Mouse (Mus musculus): ENCODE results near the gene Tmem251.
A peak's percentile ranks its signal among the peaks of the same experiment; 100 is the strongest.

Tmem251 gene

GRCm38 (mm10) chr12:102710851-102711375 lies 32.6 kb upstream of the Tmem251 start:
- ATAC-seq (ENCODE audit: low TSS enrichment): no peak

GRCm38 (mm10) chr12:102713153-102713865 lies 30.3 kb upstream of the Tmem251 start:
- no peak for ATAC-seq (ENCODE audit: low TSS enrichment)

GRCm38 (mm10) chr12:102714116-102714515 lies 29.4 kb upstream of the Tmem251 start:
- ATAC-seq (ENCODE audit: low TSS enrichment): no peak

DNA sequence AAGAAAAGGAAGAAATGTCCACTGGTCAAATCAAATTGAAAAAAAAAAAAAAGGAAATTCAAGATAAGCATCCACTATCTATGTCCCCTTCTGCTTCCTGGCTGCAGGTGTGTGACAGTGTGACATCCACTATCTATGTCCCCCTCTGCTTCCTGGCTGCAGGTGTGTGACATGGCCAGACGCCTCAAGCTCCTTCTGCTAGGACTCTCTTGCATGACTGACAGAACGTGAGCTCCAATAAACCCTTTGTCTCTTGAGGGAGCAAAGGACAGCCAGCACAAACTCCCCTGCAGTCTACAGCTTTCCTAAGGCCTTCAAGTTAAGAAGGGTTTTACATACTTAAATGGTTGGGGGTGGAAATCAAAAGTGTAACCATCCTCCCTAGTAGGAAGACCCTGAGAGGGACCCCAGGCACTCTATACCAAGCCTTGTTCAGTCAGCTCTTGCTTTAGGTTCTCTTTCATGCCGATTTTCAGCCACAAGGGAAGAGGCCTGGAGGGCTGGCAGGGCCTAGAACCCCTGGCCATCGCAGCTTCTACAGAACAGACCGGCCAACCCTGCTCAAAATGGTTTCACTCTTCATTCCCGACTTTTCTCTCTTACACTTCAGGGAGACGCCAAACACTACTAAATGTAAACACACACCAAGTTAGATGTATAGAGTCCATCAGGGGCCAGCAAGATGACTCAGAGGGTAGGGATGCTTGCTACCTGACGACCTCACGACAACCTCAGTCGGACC lies 28.7 kb upstream of the Tmem251 start:
- ATAC-seq (ENCODE audit: low TSS enrichment): no peak

DNA sequence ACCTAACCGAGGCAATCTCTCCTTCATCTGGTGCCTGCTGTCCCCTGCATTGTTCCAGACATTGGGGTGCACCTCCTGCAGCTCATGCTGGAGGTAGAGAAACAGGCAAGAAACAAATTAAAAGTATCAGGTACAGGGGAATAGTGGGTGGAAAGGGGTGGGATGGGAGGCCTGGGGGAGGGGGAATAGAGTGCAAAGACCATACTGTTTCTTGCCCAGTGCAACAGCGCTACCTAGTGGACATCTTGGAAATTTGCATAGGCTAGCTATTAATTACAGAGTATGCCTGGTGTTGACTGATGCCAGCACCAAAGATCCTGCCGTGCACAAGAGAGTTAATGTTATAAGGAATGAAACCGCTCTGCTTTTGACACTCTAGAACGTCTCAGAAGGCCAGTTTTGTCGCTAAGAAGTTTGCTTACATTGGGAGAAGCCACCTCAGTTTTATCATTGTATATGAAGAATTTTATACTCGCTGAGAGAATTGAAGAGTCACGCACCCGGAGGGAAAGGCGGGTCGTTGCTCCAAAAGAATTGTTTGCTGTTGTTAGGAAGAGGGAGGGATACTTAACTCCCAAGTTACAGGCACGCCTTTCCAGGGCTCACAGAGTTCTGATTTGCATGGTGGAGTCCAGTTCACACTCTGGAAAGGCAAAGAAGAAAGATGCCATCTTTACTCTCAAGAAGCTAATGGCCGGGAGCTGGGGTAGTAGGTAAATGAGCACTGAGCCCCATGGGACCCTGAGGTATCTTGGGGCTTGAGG lies 23.8 kb upstream of the Tmem251 start:
- ATAC-seq (ENCODE audit: low TSS enrichment): peak; percentile 47

DNA sequence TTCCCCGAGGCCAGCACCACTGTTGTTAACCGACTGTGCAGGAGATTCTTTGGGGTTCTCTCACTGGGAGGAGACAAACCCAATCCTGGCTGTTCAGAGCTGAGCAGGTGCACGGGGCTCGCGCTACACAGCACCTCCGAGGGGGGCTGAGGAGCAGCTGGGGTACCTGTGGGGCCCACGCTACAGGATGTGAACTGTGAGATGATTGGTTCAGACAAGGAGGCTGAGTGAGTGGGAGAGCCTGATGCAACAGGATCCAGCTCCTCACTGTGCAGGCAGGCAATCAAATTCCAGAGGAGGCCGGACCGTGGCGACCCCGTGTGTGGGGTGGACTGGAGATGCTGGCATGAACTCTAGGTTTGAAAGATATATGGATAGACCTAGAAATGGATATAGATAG lies 21.1 kb upstream of the Tmem251 start:
- peak; percentile 13; the same call in 1 of the 2 replicates for ATAC-seq (ENCODE audit: low TSS enrichment)

DNA sequence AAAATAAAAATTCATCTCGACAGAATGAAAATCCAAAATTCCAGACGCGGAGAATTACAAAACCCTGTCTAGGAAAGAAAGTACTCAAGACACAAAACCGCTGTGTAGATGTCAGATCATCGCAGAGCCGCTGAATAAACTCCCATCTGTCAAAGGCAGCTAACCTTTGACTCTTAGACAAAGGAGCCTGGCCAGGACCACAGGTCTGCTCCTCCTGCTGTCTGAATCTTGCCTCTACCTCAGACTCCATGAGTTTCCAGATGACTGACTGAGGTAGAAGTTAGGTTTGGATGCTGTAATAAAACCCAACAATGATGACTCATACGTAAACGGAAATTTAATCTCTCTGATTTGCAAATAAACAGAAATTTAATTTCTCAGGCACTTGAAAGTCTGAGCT lies 20.6 kb upstream of the Tmem251 start:
- ATAC-seq (ENCODE audit: low TSS enrichment): no peak

DNA sequence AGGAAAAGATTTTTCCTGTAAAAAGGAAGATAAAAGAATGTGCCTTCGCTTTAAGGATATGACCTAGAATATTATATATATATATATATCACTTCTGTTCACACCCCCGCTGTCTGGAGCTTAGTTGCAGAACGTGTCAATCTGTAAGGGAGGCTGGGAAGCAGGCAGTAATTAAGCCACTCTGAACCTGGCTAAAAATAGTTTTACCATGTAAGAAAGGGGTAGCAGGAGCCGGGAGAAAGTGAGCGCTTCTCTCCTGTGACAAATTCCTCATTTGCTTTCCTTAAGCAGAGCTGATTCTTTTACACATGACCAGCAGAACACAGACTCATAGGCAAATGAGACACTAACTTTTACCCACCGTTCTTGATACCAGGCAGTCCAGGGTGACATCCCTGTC lies 19.7 kb upstream of the Tmem251 start:
- peak; percentile 77 for ATAC-seq (ENCODE audit: low TSS enrichment)

DNA sequence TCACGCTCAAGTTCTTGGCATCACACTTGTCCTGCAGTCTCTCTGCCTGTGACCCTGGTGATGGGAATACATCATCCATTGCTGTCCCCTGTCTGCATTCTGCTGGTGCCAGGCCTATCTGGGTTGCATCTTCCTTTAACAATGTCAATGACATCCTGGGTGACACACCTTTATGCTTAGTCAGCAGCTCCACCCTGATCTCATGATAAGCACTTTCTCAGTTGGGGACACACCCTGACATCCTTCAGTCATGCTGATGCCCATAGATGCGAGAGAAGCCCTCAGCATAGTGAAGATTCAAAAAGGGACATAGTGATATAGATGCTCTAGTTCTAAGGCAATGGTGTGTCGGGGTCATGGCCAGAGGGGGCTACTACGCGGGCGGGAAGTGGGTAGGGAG lies 18.4 kb upstream of the Tmem251 start:
- no peak for ATAC-seq (ENCODE audit: low TSS enrichment)

DNA sequence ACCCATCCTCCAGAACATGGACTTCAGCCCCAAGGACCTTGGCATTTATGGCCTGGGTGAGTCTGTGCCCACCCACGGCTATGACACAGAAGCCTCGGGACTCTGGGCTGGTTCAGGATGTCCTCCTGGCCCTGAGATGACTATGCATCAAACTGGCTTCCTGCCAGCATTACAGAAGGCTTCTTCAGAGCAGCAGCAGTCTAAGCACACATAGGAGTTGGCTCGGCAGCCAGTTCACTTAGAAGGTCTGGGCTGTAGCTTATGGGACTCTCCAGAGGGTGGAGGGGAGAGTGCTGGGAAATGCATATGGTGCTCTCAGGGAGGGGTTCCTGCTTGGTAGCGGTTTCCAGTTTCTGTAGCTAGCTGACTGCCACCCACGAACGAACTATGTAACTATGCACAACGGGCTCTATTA lies 17.8 kb upstream of the Tmem251 start:
- ATAC-seq (ENCODE audit: low TSS enrichment): 0 out of 2 replicates have a peak, but pooled peaks have one; percentile 17

- ATAC-seq (ENCODE audit: low TSS enrichment): peak; percentile 92
Measured at GRCm38 (mm10) chr12:102729855-102730797, 13.4 kb upstream of the Tmem251 start.

- ATAC-seq (ENCODE audit: low TSS enrichment): peak; percentile 7; the same call in 1 of the 2 replicates
Measured at GRCm38 (mm10) chr12:102730798-102731619, 12.6 kb upstream of the Tmem251 start.

- ATAC-seq (ENCODE audit: low TSS enrichment): no peak
Measured at GRCm38 (mm10) chr12:102733381-102733780, 10.2 kb upstream of the Tmem251 start.

DNA sequence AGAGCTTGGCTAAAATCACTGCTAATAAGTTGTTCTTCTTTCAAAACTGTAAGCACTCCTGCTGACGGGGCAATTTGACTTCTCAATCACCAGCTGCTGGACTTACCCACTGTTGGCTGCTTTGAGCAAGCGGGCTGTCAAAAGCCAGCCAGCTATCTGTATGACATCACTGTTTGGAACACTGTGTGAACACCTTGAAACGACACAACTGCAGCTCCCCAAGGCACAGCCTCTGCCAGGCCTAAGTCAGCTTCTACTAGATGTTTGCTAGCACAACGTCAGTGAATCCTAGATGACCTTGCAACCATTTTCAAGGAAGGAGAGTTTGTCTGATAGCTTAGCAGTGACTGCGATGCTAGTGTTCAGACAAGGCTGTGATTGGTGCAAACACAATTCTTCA lies 4.5 kb upstream of the Tmem251 start:
- ATAC-seq (ENCODE audit: low TSS enrichment): no peak

DNA sequence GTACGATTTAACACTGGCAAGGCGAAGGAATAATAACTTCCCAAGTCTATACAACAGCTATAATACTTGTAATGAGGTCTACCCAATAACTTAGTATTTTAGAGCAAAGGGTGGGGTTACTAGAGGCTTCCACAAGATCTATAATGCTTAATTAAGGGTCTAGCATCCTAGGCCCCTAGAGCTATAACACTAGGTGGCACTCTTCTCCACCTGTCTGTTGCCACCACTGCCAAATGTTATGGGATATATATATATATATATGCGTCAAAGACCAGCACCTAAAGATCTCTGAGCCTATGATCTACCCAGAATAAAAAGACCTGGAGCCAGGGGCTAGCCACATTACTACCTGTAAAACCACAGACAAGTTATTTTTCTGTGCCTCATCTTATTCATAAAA lies 3.3 kb upstream of the Tmem251 start:
- no peak for ATAC-seq (ENCODE audit: low TSS enrichment)

DNA sequence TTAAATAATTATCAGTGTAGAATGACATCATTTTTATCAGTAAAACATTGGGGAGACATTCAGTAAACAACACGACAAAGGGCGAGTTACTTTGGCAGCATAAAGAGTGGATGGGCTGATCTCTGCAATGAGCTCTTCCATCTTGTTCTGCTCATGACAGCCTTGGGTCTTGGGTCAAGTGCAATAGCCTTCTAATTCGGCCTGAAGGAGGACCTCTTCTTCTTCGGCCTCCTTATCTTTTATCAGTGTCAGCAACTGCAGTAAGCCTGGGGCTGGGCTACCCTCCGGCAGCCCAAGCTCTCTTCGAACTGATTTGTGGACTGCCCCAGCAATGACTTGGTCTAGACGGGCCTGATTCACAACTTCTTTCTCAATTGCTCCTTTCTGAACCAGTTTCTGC lies 1.5 kb upstream of the Tmem251 start:
- no peak for ATAC-seq (ENCODE audit: low TSS enrichment)

GRCm38 (mm10) chr12:102743036-102743588 lies 450 bp upstream of the Tmem251 start:
- ATAC-seq (ENCODE audit: low TSS enrichment): peak; percentile 69

DNA sequence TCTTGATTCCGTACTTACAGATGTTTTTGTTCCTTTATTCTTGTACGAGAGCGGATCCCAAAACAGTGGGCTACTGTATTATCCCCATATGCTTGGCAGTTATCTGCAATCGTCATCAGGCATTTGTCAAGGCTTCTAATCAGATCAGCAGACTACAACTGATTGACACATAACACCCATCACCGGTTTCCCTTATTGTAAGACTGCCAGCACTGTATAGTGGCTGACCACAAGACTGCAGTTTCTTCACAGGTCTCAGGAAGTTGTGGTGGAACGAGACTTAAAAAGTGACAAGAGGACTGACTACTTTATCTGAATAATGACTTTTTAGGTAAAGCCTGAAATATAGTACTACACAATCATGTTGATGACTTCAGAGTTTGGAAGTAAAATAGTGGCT lies 1.3 kb downstream of the Tmem251 start:
- ATAC-seq (ENCODE audit: low TSS enrichment): no peak

- no peak for ATAC-seq (ENCODE audit: low TSS enrichment)
Measured at GRCm38 (mm10) chr12:102748256-102748655, 4.7 kb downstream of the Tmem251 start.

GRCm38 (mm10) chr12:102756304-102756703 lies 12.7 kb downstream of the Tmem251 start:
- ATAC-seq (ENCODE audit: low TSS enrichment): no peak
